Mouse (Mus musculus) MEL (cell line): ENCODE measurements at regions not wholly inside any gene's neighbourhood (a gene's known extent, or its start where the extent isn't known, plus 50 kb on each side); places are given as distances from the start of the nearest gene placed in this dataset.
"Not testable (repeated sequence)": the region's sequence is repeated elsewhere in the genome, so short reads cannot be mapped to it uniquely, and the experiment has no call there.

Experiments
- CHD2 ChIP-seq: IDR thresholded peaks from 2 replicates; pipeline ENCODE4 v1.6.1; 2011; ENCODE audit warnings: low read length, improper control_type of control experiment
- CTCF ChIP-seq, 3 experiments: IDR thresholded peaks in 2 of 3; conservative IDR thresholded peaks in 1 of 3; 2 replicates each; pipeline ENCODE4 v1.5.1; 2011 to 2012; ENCODE audit warnings: low read length in 3 of 3, low read depth in 2 of 3, mild to moderate bottlenecking in 2 of 3, improper control_type of control experiment in 1 of 3, inconsistent platforms in 1 of 3, mixed read lengths in 1 of 3, moderate library complexity in 1 of 3; ENCODE audit not compliant: control insufficient read depth in 1 of 3, insufficient read depth in 1 of 3, poor library complexity in 1 of 3, severe bottlenecking in 1 of 3
- GATA1 ChIP-seq: IDR thresholded peaks from 2 replicates; pipeline ENCODE4 v1.6.1; 2011; ENCODE audit warnings: low read depth, low read length, improper control_type of control experiment
- HCFC1 ChIP-seq: IDR thresholded peaks from 2 replicates; pipeline ENCODE4 v1.6.1; 2012; ENCODE audit warnings: low read depth, mild to moderate bottlenecking, inconsistent platforms, low read length, improper control_type of control experiment, moderate library complexity
- MAZ ChIP-seq: IDR thresholded peaks from 2 replicates; pipeline ENCODE4 v1.6.1; 2012; ENCODE audit warnings: low read depth, mild to moderate bottlenecking, inconsistent platforms, low read length, improper control_type of control experiment
- NELFE ChIP-seq: IDR thresholded peaks from 2 replicates; pipeline ENCODE4 v1.6.1; 2011; ENCODE audit warnings: low read depth, low read length, improper control_type of control experiment
- POLR2A ChIP-seq, 2 experiments: IDR thresholded peaks; 2 replicates each; pipeline ENCODE4 v1.6.1; 2011 to 2012; ENCODE audit warnings: low read length in 2 of 2, mild to moderate bottlenecking in 2 of 2, control low read depth in 1 of 2, improper control_type of control experiment in 1 of 2, low read depth in 1 of 2, moderate library complexity in 1 of 2; ENCODE audit not compliant: control insufficient read depth in 1 of 2, insufficient read depth in 1 of 2, poor library complexity in 1 of 2
- POLR2AphosphoS2 ChIP-seq: IDR thresholded peaks from 2 replicates; pipeline ENCODE4 v1.6.1; 2011; ENCODE audit warnings: low read length, improper control_type of control experiment
- SMC3 ChIP-seq: IDR thresholded peaks from 2 replicates; pipeline ENCODE4 v1.6.1; 2011; ENCODE audit warnings: low read depth, low read length, improper control_type of control experiment
- TCF12 ChIP-seq: IDR thresholded peaks from 2 replicates; pipeline ENCODE4 v1.6.1; 2014; ENCODE audit warnings: low read depth, mild to moderate bottlenecking, inconsistent platforms, low read length, improper control_type of control experiment, moderate library complexity
- ZMIZ1 ChIP-seq: IDR thresholded peaks from 2 replicates; pipeline ENCODE4 v1.6.1; 2012; ENCODE audit warnings: low read depth, mild to moderate bottlenecking, inconsistent platforms, low read length, improper control_type of control experiment, moderate library complexity

GRCm38 (mm10) chr6:69500056-69500455, 1292.0 kb downstream of the Rpia start:
- not testable (repeated sequence) for TF ChIP-seq NELFE; POLR2A (IDR thresholded peaks at IDR 0.05; ENCODE audit: control insufficient read depth in 1 of 2, insufficient read depth in 1 of 2, low read depth in 1 of 2, low read length in 2 of 2, poor library complexity in 1 of 2); SMC3; MAZ; POLR2AphosphoS2; TCF12; GATA1; ZMIZ1; HCFC1; CHD2; CTCF (IDR thresholded peaks at IDR 0.05 in 2 of 3, conservative IDR thresholded peaks at IDR 0.05 in 1 of 3; ENCODE audit: control insufficient read depth in 1 of 3, insufficient read depth in 1 of 3, low read depth in 2 of 3, low read length in 3 of 3, poor library complexity in 1 of 3, severe bottlenecking in 1 of 3)
